Mouse (Mus musculus) kidney, embryonic 14.5 days (tissue): Measurements from ENCODE around the gene Tekt3. TPM values are rescaled to one million over a fixed set of nuclear protein-coding genes. Genes with fewer than 3 reads are reported as not detected.

ENCODE experiments used
- ATAC-seq: fragments of 200-750 bp; cut with Nextera tagmentation; 2 replicates; pipeline ENCODE4 v1.8.0; 2017; ENCODE audit warnings: moderate number of reproducible peaks, mild to moderate bottlenecking, moderate TSS enrichment, moderate library complexity; ENCODE audit not compliant: low FRiP score, low TSS enrichment
- H3K27ac ChIP-seq: fragments of 300-500 bp; sonication (generic); 2 replicates; pipeline ENCODE4 v1.5.1; 2014; ENCODE audit warnings: low read depth, mild to moderate bottlenecking, low read length, moderate library complexity, mixed read lengths
- H3K27me3 ChIP-seq: fragments of 300-500 bp; sonication (generic); 2 replicates; pipeline ENCODE4 v1.6.1; 2014; ENCODE audit warnings: mild to moderate bottlenecking, low read length; ENCODE audit not compliant: control insufficient read depth, insufficient read depth
- H3K36me3 ChIP-seq: fragments of 300-500 bp; sonication (generic); 2 replicates; pipeline ENCODE4 v1.6.1; 2014; ENCODE audit warnings: low read length, mixed read lengths; ENCODE audit not compliant: control insufficient read depth, insufficient read depth
- H3K4me1 ChIP-seq: fragments of 300-500 bp; sonication (generic); 2 replicates; pipeline ENCODE4 v1.6.1; 2014; ENCODE audit warnings: low read length, mixed read lengths; ENCODE audit not compliant: control insufficient read depth, insufficient read depth
- H3K4me2 ChIP-seq: fragments of 300-500 bp; sonication (generic); replicated peaks from 2 replicates; pipeline ENCODE4 v1.6.1; 2014; ENCODE audit warnings: low read depth, mild to moderate bottlenecking, low read length
- H3K4me3 ChIP-seq: fragments of 300-500 bp; sonication (generic); 2 replicates; pipeline ENCODE4 v1.5.1; 2014; ENCODE audit warnings: mild to moderate bottlenecking, low read length
- H3K9ac ChIP-seq: fragments of 300-500 bp; sonication (generic); 2 replicates; pipeline ENCODE4 v1.6.1; 2014; ENCODE audit warnings: low read depth, mild to moderate bottlenecking, low read length, moderate library complexity
- H3K9me3 ChIP-seq: fragments of 300-500 bp; sonication (generic); 2 replicates; pipeline ENCODE4 v1.6.1; 2016; ENCODE audit warnings: low read length; ENCODE audit not compliant: control insufficient read depth
- WGBS: fragments of 180-500 bp; shearing (Covaris S2); extraction: QIAGEN DNeasy Blood & Tissue Kit; methylation state at CpG from one replicate; pipeline ENCODE4 v1.1.7; 2014; 5-methylcytosine and 5-hydroxymethylcytosine counted together
- polyA plus RNA-seq: library from polyadenylated mRNA; unstranded; fragments of >200 nt; fragmentation: Nextera tagmentation; extraction: Ambion mirVana; gene quantifications from 2 replicates; pipeline ENCODE4 v1.2.1, GENCODE M21; 2014

Gene Tekt3
- not detected in 2 replicates for polyA plus RNA-seq

DNA sequence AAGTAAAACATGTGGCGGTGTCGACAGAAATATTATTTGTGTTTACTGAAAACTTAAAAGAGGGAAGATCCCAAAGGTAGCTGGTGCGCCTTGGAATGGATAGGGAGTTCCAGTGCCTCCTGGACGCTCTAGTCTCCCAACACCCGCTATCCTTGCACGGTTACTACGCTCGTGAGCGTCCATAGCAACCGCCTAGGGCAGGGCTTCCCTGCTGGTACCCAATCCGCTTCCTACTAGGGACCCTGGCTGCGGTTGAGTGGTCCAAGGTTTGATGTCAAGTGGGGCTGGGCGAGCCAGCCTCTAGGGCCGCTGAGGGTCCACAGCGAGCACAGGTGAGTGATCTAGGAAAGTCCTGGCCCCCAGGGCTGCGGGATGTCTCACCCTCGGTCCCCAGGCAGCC, at the start of gene Tekt3:
TSS of gene Tekt3 (plus strand) at position 209 of the 400 bp plus-strand sequence.
- Histone ChIP-seq H3K4me3 (no peak within 1 kb of the TSS), H3K4me1 (0 out of 2 replicates have a peak, but pooled peaks cover 4% of the 10 kb centered on the region), H3K27me3 (no peaks in the 10 kb centered on the region), H3K9ac (0 out of 2 replicates have a peak within 1 kb of the TSS, but pooled peaks have one; percentile 4), H3K9me3 (no peaks in the 10 kb centered on the region), H3K36me3 (no peaks in the 10 kb centered on the region), H3K27ac (no peak within 1 kb of the TSS), H3K4me2 (peak within 1 kb of the TSS; percentile 31)
- 9% methylated on average over 17 of the region's 17 CpGs for WGBS
- ATAC-seq: peak; percentile 78

GRCm38 (mm10) chr11:63017327-63018082, 43.9 kb upstream of the Tekt3 start:
- Histone ChIP-seq H3K9me3 (no peaks in the 10 kb centered on the region), H3K4me1 (peaks cover 9% of the 10 kb centered on the region), H3K4me2 (no peak overlapping the region), H3K9ac (no peak overlapping the region), H3K27me3 (no peaks in the 10 kb centered on the region), H3K27ac (no peak overlapping the region), H3K36me3 (no peaks in the 10 kb centered on the region), H3K4me3 (no peak overlapping the region)
- no peak for ATAC-seq
- 86% methylated on average over 6 of the region's 6 CpGs for WGBS

GRCm38 (mm10) chr11:63018083-63018622, 43.3 kb upstream of the Tekt3 start:
- H3K9ac ChIP-seq: no peak overlapping the region
- no peaks in the 10 kb centered on the region for H3K27me3 ChIP-seq
- H3K9me3 ChIP-seq: no peaks in the 10 kb centered on the region
- ATAC-seq: no peak
- H3K4me3 ChIP-seq: no peak overlapping the region
- H3K36me3 ChIP-seq: no peaks in the 10 kb centered on the region
- peaks cover 9% of the 10 kb centered on the region for H3K4me1 ChIP-seq
- H3K27ac ChIP-seq: no peak overlapping the region
- WGBS: 87% methylated on average over 6 of the region's 6 CpGs
- H3K4me2 ChIP-seq: no peak overlapping the region

- no peaks in the 10 kb centered on the region for H3K9me3 ChIP-seq
- H3K27me3 ChIP-seq: no peaks in the 10 kb centered on the region
- peaks cover 9% of the 10 kb centered on the region for H3K4me1 ChIP-seq
- no peak overlapping the region for H3K4me2 ChIP-seq
- H3K36me3 ChIP-seq: no peaks in the 10 kb centered on the region
- H3K9ac ChIP-seq: no peak overlapping the region
- H3K4me3 ChIP-seq: no peak overlapping the region
- 0 out of 2 replicates have a peak, but pooled peaks have one; percentile 42 for ATAC-seq
- no peak overlapping the region for H3K27ac ChIP-seq
Observed at GRCm38 (mm10) chr11:63020633-63021032, 40.8 kb upstream of the Tekt3 start.

DNA sequence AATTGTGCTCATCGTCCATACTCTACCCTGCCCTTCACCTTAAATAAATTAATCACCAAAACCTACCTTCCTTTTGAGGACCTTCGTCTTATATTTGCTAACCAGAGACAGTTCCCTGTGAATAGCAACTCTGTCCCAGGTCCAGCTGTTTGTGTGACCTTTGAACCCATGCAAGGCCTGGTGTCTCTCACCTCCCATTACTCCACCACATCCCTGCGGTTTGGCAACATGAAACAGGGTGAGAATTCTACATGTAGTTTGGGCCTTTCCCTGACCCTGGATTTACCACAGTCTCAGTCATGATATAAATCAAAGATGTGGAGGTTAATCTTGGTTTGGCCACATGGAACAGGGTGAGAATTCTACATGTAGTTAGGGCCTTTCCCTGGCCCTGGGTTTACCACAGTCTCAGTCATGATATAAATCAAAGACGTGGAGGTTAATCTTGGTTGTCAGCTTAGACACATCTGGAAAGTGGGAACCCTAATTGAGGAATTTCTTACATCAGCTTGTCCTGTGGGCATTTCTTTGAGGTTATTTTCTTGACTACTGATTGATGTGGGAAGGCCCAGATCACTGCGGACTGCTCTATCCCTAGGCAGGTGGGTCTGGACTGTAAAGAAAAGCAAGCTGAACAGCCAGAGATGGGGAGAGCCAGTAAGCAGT, 40.2 kb upstream of the Tekt3 start:
- no peaks in the 10 kb centered on the region for H3K36me3 ChIP-seq
- H3K4me1 ChIP-seq: peaks cover 9% of the 10 kb centered on the region
- ATAC-seq: no peak
- H3K9ac ChIP-seq: no peak overlapping the region
- H3K27me3 ChIP-seq: no peaks in the 10 kb centered on the region
- WGBS: 55% methylated on average over 5 of the region's 5 CpGs
- no peak overlapping the region for H3K4me3 ChIP-seq
- H3K27ac ChIP-seq: no peak overlapping the region; the same call in 1 of the 2 replicates
- no peak overlapping the region for H3K4me2 ChIP-seq
- H3K9me3 ChIP-seq: no peaks in the 10 kb centered on the region

DNA sequence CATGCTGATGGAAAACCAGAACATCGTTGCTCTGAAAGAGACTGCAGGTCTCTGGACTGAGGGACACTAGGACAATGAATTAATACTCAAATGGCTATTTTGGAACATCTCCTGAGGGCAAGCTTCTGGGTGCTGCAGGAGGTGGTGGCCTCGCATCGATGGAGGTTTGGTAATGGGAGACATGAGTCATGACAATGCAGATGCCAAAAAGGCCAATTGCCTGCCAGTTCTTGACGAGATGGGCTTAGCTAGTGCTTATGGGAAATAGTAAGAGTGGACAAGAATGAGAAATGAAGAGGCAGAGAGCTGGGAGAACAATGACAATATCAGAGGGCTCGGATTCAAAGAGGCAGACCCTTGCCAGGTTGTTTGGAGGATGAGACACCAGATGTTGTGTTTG, 38.0 kb upstream of the Tekt3 start:
- no peak overlapping the region for H3K4me3 ChIP-seq
- H3K9ac ChIP-seq: no peak overlapping the region
- H3K4me1 ChIP-seq: peaks cover 9% of the 10 kb centered on the region
- H3K36me3 ChIP-seq: no peaks in the 10 kb centered on the region
- no peak overlapping the region for H3K4me2 ChIP-seq
- H3K27me3 ChIP-seq: no peaks in the 10 kb centered on the region
- H3K27ac ChIP-seq: no peak overlapping the region
- no peak for ATAC-seq
- no peaks in the 10 kb centered on the region for H3K9me3 ChIP-seq
- 86% methylated on average over 5 of the region's 5 CpGs for WGBS

DNA sequence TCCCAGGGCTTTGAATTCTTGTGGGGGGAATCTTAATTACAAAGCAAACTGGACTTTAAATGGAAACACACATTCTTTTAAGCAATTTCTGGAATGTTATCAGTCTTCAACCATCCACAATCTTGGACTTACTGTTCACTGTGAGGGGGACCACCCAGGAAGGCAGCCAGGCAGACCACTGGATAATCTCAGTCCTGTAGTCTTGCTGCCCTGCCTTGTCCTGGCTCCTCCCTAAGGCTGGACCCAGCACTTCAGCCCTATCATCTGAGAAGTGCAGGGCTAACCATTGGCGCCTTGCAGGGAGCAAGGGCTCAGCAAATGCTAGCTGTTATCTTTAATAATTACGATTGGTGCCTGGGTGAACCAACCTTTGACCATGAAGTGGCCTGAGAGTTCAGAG, 37.3 kb upstream of the Tekt3 start:
- H3K36me3 ChIP-seq: no peaks in the 10 kb centered on the region
- peaks cover 13% of the 10 kb centered on the region for H3K4me1 ChIP-seq
- no peak overlapping the region for H3K4me3 ChIP-seq
- WGBS: 50% methylated on average over 2 of the region's 2 CpGs
- H3K9me3 ChIP-seq: no peaks in the 10 kb centered on the region
- no peak overlapping the region for H3K27ac ChIP-seq
- H3K9ac ChIP-seq: no peak overlapping the region
- ATAC-seq: 0 out of 2 replicates have a peak, but pooled peaks have one; percentile 47
- H3K27me3 ChIP-seq: no peaks in the 10 kb centered on the region
- H3K4me2 ChIP-seq: no peak overlapping the region

DNA sequence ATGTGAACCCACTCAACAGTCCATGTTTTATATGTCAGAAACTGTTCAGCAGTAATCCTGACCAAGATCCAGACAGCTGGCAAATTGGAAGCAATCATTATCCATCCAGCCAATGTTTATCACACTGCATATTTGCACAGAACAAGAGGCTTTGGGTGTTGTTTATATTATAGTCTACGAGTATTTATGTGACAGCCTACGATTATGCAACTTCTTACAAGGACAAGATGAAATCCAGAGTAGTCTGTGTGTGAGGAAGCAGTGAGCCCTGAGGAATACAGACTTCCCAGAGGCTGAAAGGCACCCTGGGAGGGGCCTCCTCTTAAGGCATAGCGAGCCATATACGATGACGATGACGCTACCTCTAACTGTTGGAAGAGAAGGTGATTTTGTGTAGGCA, 36.0 kb upstream of the Tekt3 start:
- ATAC-seq: no peak
- H3K27me3 ChIP-seq: no peaks in the 10 kb centered on the region
- H3K4me2 ChIP-seq: no peak overlapping the region
- H3K36me3 ChIP-seq: no peaks in the 10 kb centered on the region
- 78% methylated on average over 6 of the region's 6 CpGs for WGBS
- H3K4me3 ChIP-seq: no peak overlapping the region
- peaks cover 13% of the 10 kb centered on the region for H3K4me1 ChIP-seq
- H3K9me3 ChIP-seq: no peaks in the 10 kb centered on the region
- no peak overlapping the region for H3K9ac ChIP-seq
- no peak overlapping the region for H3K27ac ChIP-seq

GRCm38 (mm10) chr11:63026651-63027141, 34.8 kb upstream of the Tekt3 start:
- H3K27me3 ChIP-seq: no peaks in the 10 kb centered on the region
- no peak overlapping the region for H3K27ac ChIP-seq
- WGBS: 78% methylated on average over 9 of the region's 9 CpGs
- H3K9me3 ChIP-seq: no peaks in the 10 kb centered on the region
- ATAC-seq: no peak
- H3K4me2 ChIP-seq: no peak overlapping the region
- peaks cover 5% of the 10 kb centered on the region; the same call in 1 of the 2 replicates for H3K4me1 ChIP-seq
- no peaks in the 10 kb centered on the region for H3K36me3 ChIP-seq
- H3K9ac ChIP-seq: no peak overlapping the region
- H3K4me3 ChIP-seq: no peak overlapping the region
